Mouse (Mus musculus) left cerebral cortex, postnatal 14 days (tissue): Measurements from ENCODE around the gene 2510039O18Rik. TPM values are rescaled to one million over a fixed set of nuclear protein-coding genes. Genes with fewer than 3 reads are reported as not detected.

Experiments used
- DNase-seq, 2 experiments: peaks; one replicate each; pipeline ENCODE4 v3.0.0; 2021 to 2022; ENCODE audit warnings: low spot score in 2 of 2, mixed read lengths in 1 of 2
- intact Hi-C: fragments of 180-260 bp; cut with DNase I; formaldehyde crosslinking; loops from one replicate; pipeline ENCODE4 v1.15.1; 2025
- long read RNA-seq, 2 experiments: library from polyadenylated mRNA; stranded (forward); transcript quantifications; one replicate each; pipeline ENCODE4 v2.0.0; 2021
- total RNA-seq, 2 experiments: library from RNA; stranded (reverse); gene quantifications; 2 replicates each; pipeline ENCODE4 v1.2.3; 2021

Gene 2510039O18Rik
- total RNA-seq: 10 to 100 TPM; 26.8 to 30.6 TPM
- long read RNA-seq, experiment 1, transcript 2510039O18Rik-201 (3 exons, 2,731 nt): major isoform, 54 of 60 reads
- long read RNA-seq, experiment 1, partial matches to known transcripts: 3 of 60 reads
- long read RNA-seq, experiment 1, other reads (novel, unspliced or antisense): 3 of 60 reads
- long read RNA-seq, experiment 2, transcript 2510039O18Rik-201 (3 exons, 2,731 nt): major isoform, 58 of 63 reads
- long read RNA-seq, experiment 2, partial matches to known transcripts: 2 of 63 reads
- long read RNA-seq, experiment 2, other reads (novel, unspliced or antisense): 3 of 63 reads

- DNase-seq: peak; percentile 87
- intact Hi-C loops: no loop called here
Observed at GRCm38 (mm10) chr4:147940576-147941044, at the start of gene 2510039O18Rik. Gene 2510039O18Rik (plus strand): TSS chr4:147940895.

- DNase-seq: no peak
- intact Hi-C loops: no loop called here
Observed at GRCm38 (mm10) chr4:147895815-147896330, 44.8 kb upstream of the 2510039O18Rik start.

- intact Hi-C loops: no loop called here
- no peak for DNase-seq
Observed at GRCm38 (mm10) chr4:147896411-147896810, 44.3 kb upstream of the 2510039O18Rik start.

- intact Hi-C loops: no loop called here
- DNase-seq: peak; percentile 11 to 41
Observed at GRCm38 (mm10) chr4:147897348-147897747, 43.3 kb upstream of the 2510039O18Rik start.

- no peak for DNase-seq
- intact Hi-C loops: no loop called here
Observed at GRCm38 (mm10) chr4:147900452-147900851, 40.2 kb upstream of the 2510039O18Rik start.

GRCm38 (mm10) chr4:147902906-147903500 lies 37.7 kb upstream of the 2510039O18Rik start:
- no peak for DNase-seq
- intact Hi-C loops: no loop called here

- no peak for DNase-seq
- intact Hi-C loops: no loop called here
Observed at GRCm38 (mm10) chr4:147903601-147904000, 37.1 kb upstream of the 2510039O18Rik start.

GRCm38 (mm10) chr4:147904313-147905089 lies 36.2 kb upstream of the 2510039O18Rik start, which contains the start of gene Mfn2:
Gene Mfn2 (minus strand): TSS chr4:147904704.
- peak; percentile 89 to 90 for DNase-seq
- intact Hi-C loops: no loop called here

- DNase-seq: no peak
Observed at GRCm38 (mm10) chr4:147905090-147905659, 35.5 kb upstream of the 2510039O18Rik start.

GRCm38 (mm10) chr4:147906230-147906629 lies 34.5 kb upstream of the 2510039O18Rik start:
- DNase-seq: no peak
- intact Hi-C loops: no loop called here

More at GRCm38 (mm10) chr4:147905090-147905659, 35.5 kb upstream of the 2510039O18Rik start:
- intact Hi-C loops: no loop called here

GRCm38 (mm10) chr4:147909486-147909885 lies 31.2 kb upstream of the 2510039O18Rik start:
- intact Hi-C loops: no loop called here

GRCm38 (mm10) chr4:147918459-147919121 lies 22.1 kb upstream of the 2510039O18Rik start:
- peak; percentile 60 to 71 for DNase-seq
- intact Hi-C loops: no loop called here

More at GRCm38 (mm10) chr4:147909486-147909885, 31.2 kb upstream of the 2510039O18Rik start:
- DNase-seq: no peak

GRCm38 (mm10) chr4:147920973-147921372 lies 19.7 kb upstream of the 2510039O18Rik start:
- intact Hi-C loops: no loop called here

GRCm38 (mm10) chr4:147922341-147922740 lies 18.4 kb upstream of the 2510039O18Rik start:
- intact Hi-C loops: no loop called here
- DNase-seq: no peak

More at GRCm38 (mm10) chr4:147920973-147921372, 19.7 kb upstream of the 2510039O18Rik start:
- no peak for DNase-seq

- intact Hi-C loops: no loop called here
- DNase-seq: peak in 1 of 2 experiments; percentile 44
Observed at GRCm38 (mm10) chr4:147927705-147928104, 13.0 kb upstream of the 2510039O18Rik start.

GRCm38 (mm10) chr4:147928136-147928535 lies 12.6 kb upstream of the 2510039O18Rik start:
- intact Hi-C loops: no loop called here
- no peak for DNase-seq

- no peak for DNase-seq
- intact Hi-C loops: no loop called here
Observed at GRCm38 (mm10) chr4:147928540-147928939, 12.2 kb upstream of the 2510039O18Rik start.

- DNase-seq: no peak
- intact Hi-C loops: no loop called here
Observed at GRCm38 (mm10) chr4:147930946-147931345, 9.7 kb upstream of the 2510039O18Rik start.

- intact Hi-C loops: no loop called here
Observed at GRCm38 (mm10) chr4:147934134-147934533, 6.6 kb upstream of the 2510039O18Rik start.

More at GRCm38 (mm10) chr4:147934134-147934533, 6.6 kb upstream of the 2510039O18Rik start:
- DNase-seq: no peak
